Mouse (Mus musculus): ENCODE measurements at regions not wholly inside any gene's neighbourhood (a gene's known extent, or its start where the extent isn't known, plus 50 kb on each side); places are given as distances from the start of the nearest gene placed in this dataset.

DNA sequence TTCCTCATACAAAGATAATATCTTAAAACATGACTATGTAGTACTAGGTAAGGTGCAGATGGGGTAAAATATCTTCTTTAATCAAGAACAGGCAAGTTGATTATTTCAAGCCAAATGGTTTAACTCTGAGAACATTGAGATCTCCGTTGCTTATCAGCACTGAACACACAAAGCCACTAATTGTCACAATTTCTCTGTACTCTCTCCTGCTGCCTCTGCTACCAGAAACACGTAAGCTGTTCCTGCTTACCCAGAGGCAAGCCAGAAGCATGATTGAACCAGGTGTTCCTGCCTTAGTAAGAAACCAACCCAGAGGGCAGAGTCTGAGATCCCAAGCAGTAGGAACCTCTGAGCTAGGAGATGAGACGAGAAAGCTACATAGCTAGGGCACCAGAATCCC is 164.1 kb downstream of the Irx2 start:
- no peak overlapping the region for H3K27ac ChIP-seq (ENCODE audit: insufficient read depth, low read length)
- H3K4me1 ChIP-seq (ENCODE audit: control insufficient read depth, insufficient read depth, low read length): no peaks in the 10 kb centered on the region
- no peak for TF ChIP-seq CTCF (IDR thresholded peaks at IDR 0.05; ENCODE audit: borderline replicate concordance, insufficient read depth, low read length)
- TF ChIP-seq POLR2A (IDR thresholded peaks at IDR 0.05; ENCODE audit: low read depth, low read length): no peak
- H3K4me3 ChIP-seq (ENCODE audit: insufficient read depth, low read length): no peak overlapping the region

DNA sequence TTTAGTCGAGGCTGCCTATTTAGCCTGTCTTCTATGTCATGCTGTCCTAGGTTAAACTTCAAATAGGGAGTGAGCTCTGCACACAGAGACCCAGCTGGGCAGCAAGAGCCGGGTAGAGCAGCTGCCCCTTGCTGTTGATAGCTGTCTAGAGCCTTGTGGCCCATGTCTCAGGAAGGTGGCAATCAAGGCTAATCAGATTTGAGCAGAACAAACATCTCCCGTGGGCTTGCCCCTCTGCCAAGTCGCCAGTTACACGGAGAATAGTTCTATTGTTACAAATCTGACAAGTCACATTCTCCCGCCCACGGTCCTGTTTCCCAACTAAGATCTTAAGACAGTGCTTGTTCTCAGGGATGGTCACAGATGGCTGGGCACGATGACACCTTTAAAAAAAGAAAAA is 171.4 kb downstream of the Irx2 start:
- Histone ChIP-seq H3K4me1 (ENCODE audit: control insufficient read depth, insufficient read depth, low read length) (no peaks in the 10 kb centered on the region), H3K4me3 (ENCODE audit: insufficient read depth, low read length) (no peak overlapping the region), H3K27ac (ENCODE audit: insufficient read depth, low read length) (no peak overlapping the region)
- TF ChIP-seq POLR2A (IDR thresholded peaks at IDR 0.05; ENCODE audit: low read depth, low read length) (no peak), CTCF (IDR thresholded peaks at IDR 0.05; ENCODE audit: borderline replicate concordance, insufficient read depth, low read length) (no peak)

DNA sequence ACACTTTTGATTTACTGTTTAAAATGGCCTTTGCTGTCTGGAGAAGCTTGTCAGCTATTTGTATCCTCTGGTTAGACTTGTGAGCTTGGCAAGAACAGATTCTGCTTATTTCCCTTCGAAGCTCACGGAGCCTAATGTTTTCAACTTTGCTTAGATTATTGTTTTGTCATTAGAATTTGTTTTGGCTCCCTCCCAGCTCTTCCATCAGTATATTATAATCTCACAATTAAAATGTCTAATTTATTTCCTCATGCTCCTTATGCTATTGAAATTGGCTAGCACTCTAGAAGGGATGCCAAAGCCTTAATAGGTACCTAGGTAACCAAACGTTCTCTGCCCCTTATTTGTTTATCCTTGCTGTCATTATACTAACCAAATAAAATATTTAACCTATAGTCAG is 171.9 kb downstream of the Irx2 start:
- no peaks in the 10 kb centered on the region for H3K4me1 ChIP-seq (ENCODE audit: control insufficient read depth, insufficient read depth, low read length)
- no peak overlapping the region for H3K4me3 ChIP-seq (ENCODE audit: insufficient read depth, low read length)
- TF ChIP-seq CTCF (IDR thresholded peaks at IDR 0.05; ENCODE audit: borderline replicate concordance, insufficient read depth, low read length) (no peak), POLR2A (IDR thresholded peaks at IDR 0.05; ENCODE audit: low read depth, low read length) (no peak)
- no peak overlapping the region for H3K27ac ChIP-seq (ENCODE audit: insufficient read depth, low read length)

DNA sequence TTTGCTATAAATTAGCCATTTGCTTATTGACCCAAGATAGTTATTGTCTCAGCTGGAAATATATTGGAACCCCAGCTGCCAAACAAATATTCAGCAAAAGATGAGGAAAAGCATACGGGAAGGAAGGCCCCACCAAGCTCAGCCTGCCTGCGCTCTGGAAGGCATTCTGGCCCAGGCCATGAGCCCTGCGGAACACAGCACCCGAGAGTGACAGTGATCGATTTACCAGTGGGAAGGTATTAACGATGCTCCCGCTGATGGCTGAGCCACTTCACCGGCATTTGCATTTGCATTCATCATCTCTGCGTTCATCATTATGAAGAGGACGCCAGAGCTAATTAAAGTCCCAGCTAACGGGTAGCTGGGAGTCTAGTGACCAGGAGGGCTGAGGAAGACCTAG is 174.8 kb downstream of the Irx2 start:
- H3K4me3 ChIP-seq (ENCODE audit: insufficient read depth, low read length): no peak overlapping the region
- TF ChIP-seq POLR2A (IDR thresholded peaks at IDR 0.05; ENCODE audit: low read depth, low read length) (no peak), CTCF (IDR thresholded peaks at IDR 0.05; ENCODE audit: borderline replicate concordance, insufficient read depth, low read length) (no peak)
- no peak overlapping the region for H3K27ac ChIP-seq (ENCODE audit: insufficient read depth, low read length)
- H3K4me1 ChIP-seq (ENCODE audit: control insufficient read depth, insufficient read depth, low read length): no peaks in the 10 kb centered on the region

- TF ChIP-seq CTCF (IDR thresholded peaks at IDR 0.05; ENCODE audit: borderline replicate concordance, insufficient read depth, low read length) (no peak), POLR2A (IDR thresholded peaks at IDR 0.05; ENCODE audit: low read depth, low read length) (no peak)
Observed at GRCm38 (mm10) chr13:72809226-72809625, 180.6 kb downstream of the Irx2 start.

GRCm38 (mm10) chr13:72810626-72811025 is 182.0 kb downstream of the Irx2 start:
- no peaks in the 10 kb centered on the region for H3K4me1 ChIP-seq (ENCODE audit: control insufficient read depth, insufficient read depth, low read length)
- no peak overlapping the region for H3K4me3 ChIP-seq (ENCODE audit: insufficient read depth, low read length)
- TF ChIP-seq POLR2A (IDR thresholded peaks at IDR 0.05; ENCODE audit: low read depth, low read length) (no peak), CTCF (IDR thresholded peaks at IDR 0.05; ENCODE audit: borderline replicate concordance, insufficient read depth, low read length) (no peak)
- no peak overlapping the region for H3K27ac ChIP-seq (ENCODE audit: insufficient read depth, low read length)

More at GRCm38 (mm10) chr13:72809226-72809625, 180.6 kb downstream of the Irx2 start:
- no peak overlapping the region for H3K4me3 ChIP-seq (ENCODE audit: insufficient read depth, low read length)
- H3K4me1 ChIP-seq (ENCODE audit: control insufficient read depth, insufficient read depth, low read length): no peaks in the 10 kb centered on the region
- no peak overlapping the region for H3K27ac ChIP-seq (ENCODE audit: insufficient read depth, low read length)

DNA sequence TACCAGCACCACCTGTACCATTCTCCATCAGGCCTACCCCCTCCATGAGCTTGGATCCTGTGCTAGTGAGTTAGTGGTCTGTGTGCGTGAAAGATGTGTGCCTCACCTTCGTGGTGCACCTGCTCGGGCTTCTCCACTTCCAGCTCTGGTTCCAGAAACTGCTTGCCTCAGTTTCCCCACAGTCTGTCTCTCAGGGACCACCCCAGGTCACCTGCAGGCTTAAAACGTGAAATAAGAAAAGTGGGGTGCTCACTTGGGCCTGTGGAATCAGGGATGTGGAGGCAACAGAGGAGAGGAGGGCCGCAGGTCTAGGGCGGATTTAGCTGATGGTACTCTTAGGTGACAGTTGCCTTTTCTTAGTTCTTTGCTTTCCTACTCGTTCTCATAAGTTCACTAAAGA is 186.0 kb downstream of the Irx2 start:
- Histone ChIP-seq H3K27ac (ENCODE audit: insufficient read depth, low read length) (no peak overlapping the region), H3K4me1 (ENCODE audit: control insufficient read depth, insufficient read depth, low read length) (no peaks in the 10 kb centered on the region), H3K4me3 (ENCODE audit: insufficient read depth, low read length) (no peak overlapping the region)
- no peak for TF ChIP-seq CTCF (IDR thresholded peaks at IDR 0.05; ENCODE audit: borderline replicate concordance, insufficient read depth, low read length)
- no peak for TF ChIP-seq POLR2A (IDR thresholded peaks at IDR 0.05; ENCODE audit: low read depth, low read length)

DNA sequence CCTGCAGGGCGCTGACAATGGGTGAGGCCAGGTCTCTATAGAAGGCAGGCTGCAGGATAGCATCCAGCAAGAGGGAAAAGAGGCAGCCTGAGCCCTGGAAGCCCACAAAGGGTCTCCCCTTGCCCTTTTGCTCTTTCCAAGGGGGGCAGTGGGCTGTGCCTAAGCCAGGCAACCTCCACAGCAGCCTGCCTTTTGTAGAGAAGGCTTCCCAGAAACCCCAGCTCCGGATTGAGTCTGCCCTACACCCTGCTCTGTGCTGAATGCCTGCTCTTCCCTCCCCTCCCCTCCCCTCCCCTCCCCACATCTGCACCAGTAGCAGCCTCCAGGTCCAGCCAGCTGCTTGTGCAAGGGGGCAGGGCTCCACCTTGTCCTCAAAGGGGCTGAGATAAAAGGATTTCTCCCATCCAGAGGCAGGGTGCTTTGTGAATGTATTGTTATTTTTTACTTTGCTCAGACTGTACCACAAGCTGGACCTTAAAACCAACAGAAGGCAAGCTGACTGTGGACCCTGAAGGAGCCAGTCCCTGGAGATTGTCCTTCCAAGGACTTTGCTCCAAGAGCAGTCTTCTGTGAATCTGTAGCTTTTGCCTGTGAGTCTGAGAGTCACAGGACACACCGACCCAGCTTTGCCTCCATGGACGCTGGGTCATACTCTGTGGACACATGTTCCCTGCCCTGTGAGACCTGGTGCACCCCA is 186.8 kb downstream of the Irx2 start:
- H3K4me3 ChIP-seq (ENCODE audit: insufficient read depth, low read length): no peak overlapping the region
- TF ChIP-seq CTCF (IDR thresholded peaks at IDR 0.05; ENCODE audit: borderline replicate concordance, insufficient read depth, low read length): no peak
- no peak for TF ChIP-seq POLR2A (IDR thresholded peaks at IDR 0.05; ENCODE audit: low read depth, low read length)
- no peak overlapping the region for H3K27ac ChIP-seq (ENCODE audit: insufficient read depth, low read length)

GRCm38 (mm10) chr13:72815933-72816553 is 187.4 kb downstream of the Irx2 start:
- Histone ChIP-seq H3K4me1 (ENCODE audit: control insufficient read depth, insufficient read depth, low read length) (no peaks in the 10 kb centered on the region), H3K4me3 (ENCODE audit: insufficient read depth, low read length) (no peak overlapping the region), H3K27ac (ENCODE audit: insufficient read depth, low read length) (no peak overlapping the region)
- TF ChIP-seq POLR2A (IDR thresholded peaks at IDR 0.05; ENCODE audit: low read depth, low read length): no peak
- TF ChIP-seq CTCF (IDR thresholded peaks at IDR 0.05; ENCODE audit: borderline replicate concordance, insufficient read depth, low read length): no peak

More for the DNA sequence above, 186.8 kb downstream of the Irx2 start:
- no peaks in the 10 kb centered on the region for H3K4me1 ChIP-seq (ENCODE audit: control insufficient read depth, insufficient read depth, low read length)

DNA sequence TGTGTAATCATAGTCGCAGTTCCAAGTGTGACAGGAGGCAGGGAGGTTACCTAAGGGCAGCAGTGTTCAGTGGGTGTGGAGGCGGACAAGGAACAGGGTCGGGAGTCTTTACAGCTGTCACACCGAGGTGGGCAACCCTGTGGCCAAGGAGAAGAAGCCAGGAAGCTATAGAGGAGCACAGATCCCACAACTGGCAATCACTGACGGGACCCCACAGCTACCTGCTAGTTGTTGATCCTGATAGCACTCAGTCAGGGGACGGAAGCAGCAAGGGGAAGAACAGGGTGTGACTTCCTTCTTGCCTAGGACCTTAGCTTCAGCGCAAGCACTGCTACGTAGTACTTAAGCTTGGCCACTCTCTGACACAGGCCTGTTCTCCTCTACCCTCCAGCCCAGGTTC is 188.2 kb downstream of the Irx2 start:
- Histone ChIP-seq H3K4me3 (ENCODE audit: insufficient read depth, low read length) (no peak overlapping the region), H3K27ac (ENCODE audit: insufficient read depth, low read length) (no peak overlapping the region), H3K4me1 (ENCODE audit: control insufficient read depth, insufficient read depth, low read length) (no peaks in the 10 kb centered on the region)
- TF ChIP-seq POLR2A (IDR thresholded peaks at IDR 0.05; ENCODE audit: low read depth, low read length): no peak
- no peak for TF ChIP-seq CTCF (IDR thresholded peaks at IDR 0.05; ENCODE audit: borderline replicate concordance, insufficient read depth, low read length)
